Mouse (Mus musculus): ENCODE results near the gene Aldh16a1.
"Not testable (repeated sequence)": the region's sequence is repeated elsewhere in the genome, so short reads cannot be mapped to it uniquely, and the experiment has no call there.

Gene Aldh16a1

GRCm38 (mm10) chr7:45156206-45156605 lies 1.8 kb upstream of the Aldh16a1 start:
- no peak for DNase-seq (ENCODE audit: low spot score)

- DNase-seq (ENCODE audit: low spot score), result no peak
Measured at GRCm38 (mm10) chr7:45155590-45155989, 1.2 kb upstream of the Aldh16a1 start.

GRCm38 (mm10) chr7:45154993-45155514 lies 670 bp upstream of the Aldh16a1 start:
- no peak for DNase-seq (ENCODE audit: low spot score)

DNA sequence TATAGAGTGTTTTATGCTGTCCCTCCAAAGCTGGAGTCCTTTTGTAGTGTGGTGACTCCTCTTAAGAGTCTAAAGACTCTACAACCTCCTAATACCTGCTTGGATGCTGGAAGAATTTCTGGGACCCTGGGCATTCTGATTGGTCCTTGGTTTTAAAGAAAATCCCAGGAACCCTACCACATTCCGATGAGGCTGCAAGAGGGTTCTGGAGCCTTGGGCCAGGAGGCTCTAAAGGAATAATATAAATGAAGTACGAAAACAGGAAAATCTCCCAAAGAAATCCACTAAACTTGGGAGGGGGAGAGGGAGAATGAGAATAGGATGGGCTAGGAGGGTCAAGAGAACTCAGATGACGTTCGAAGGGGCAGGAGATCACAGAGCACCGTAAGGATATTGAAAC lies 798 bp downstream of the Aldh16a1 start:
- no peak for DNase-seq (ENCODE audit: low spot score)

DNA sequence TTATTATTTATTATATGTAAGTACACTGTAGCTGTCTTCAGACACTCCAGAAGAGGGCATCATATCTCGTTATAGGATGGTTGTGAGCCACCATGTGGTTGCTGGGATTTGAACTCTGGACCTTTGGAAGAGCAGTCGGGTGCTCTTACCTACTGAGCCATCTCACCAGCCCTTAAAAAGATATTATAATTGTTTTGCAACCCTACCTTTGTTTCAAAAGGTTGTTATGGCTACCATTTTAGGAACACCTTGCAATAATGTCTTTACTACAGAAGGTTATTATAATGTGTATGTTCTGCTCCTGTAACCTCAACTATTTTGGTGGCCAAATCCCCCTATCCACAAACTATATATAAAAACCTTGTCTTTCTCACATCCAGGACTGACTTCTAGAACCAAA lies 1.3 kb downstream of the Aldh16a1 start:
- not testable (repeated sequence) for DNase-seq (ENCODE audit: low spot score)

DNA sequence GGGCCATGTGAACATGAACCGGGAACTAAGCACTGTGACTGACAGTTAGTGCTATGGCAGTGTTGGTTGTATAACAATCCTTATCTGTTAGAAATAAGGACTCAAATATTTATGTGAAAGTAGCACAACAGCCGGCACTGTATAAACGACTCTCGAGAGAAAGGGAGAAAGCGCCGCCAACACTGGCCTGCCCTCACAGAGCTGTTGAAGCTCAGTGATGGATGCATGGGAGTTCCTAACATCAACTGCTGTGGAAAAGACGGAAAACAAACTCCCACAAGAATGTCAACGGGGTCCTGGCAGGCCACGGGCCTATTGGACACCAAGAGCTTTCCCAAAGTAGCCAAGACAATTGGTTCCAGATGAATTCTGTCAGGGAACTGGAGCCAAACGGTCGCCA lies 3.1 kb downstream of the Aldh16a1 start:
- no peak for DNase-seq (ENCODE audit: low spot score)

GRCm38 (mm10) chr7:45150321-45150720 lies 4.1 kb downstream of the Aldh16a1 start:
- DNase-seq (ENCODE audit: low spot score), result no peak

DNA sequence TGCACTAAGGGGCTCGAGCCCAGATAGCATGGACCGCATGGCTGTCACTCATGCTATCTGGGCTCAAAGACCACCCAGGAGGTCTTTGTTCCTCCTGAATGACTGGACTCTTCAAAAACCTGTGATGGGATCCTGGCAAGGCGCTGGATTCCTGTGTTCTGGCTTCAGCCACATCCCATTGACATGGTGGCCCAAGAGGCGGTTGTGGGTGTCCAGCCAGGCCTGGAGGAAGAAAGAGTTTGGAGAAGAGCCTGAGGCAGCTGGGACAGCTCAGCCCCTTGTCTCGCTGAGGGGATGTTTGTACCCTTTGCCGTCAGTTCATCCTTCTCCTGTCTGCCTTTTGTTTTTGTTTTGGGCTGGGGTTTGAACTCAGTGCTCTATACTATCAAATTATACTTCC lies 4.8 kb downstream of the Aldh16a1 start:
- no peak for DNase-seq (ENCODE audit: low spot score)

DNA sequence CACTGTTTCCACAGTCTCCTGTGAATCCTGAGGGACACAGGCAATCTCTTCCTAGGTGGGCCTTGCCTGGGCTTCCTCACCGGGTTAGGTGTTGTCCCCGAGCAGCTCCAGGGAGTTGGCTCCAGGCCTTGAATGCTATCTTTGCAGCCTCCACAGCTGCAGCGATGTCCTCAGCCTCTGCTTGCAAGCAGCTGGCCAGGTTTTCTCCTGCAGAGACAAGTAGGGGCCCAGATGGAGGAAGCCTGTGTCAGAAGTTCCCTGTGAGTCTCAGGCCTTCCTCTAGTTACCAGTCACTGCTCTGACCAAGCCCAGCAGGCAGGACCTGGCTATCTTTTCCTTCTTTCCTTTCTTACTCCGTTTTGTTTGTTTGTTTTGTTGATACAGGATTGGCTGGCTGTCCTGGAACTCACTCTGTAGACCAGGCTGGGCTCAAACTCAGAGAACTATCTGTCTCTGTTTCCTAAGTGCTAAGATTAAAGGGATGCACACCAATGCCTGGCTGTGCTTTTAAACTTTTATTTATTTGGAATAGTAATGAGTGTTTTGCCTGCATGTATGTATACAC lies 5.8 kb downstream of the Aldh16a1 start:
- no peak for DNase-seq (ENCODE audit: low spot score)

DNA sequence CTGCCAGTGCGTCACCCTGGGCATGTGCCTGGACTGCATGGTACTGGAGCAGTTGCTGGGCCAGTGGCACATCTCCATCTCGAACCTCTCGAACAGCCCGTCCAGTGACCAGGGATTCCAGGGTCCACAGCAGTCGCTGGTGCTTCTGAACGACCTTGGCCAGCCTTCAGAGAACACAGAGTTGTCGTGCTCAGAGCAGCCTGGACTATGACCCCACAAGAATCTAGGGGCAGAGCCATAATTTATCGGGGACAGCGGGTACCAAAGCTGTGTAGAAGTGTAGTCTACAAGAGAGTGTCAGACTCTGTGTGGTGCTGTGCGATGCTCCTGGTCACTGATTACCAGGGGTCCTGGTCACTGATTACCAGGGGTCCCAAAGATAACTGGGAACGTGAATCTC lies 6.5 kb downstream of the Aldh16a1 start:
- no peak for DNase-seq (ENCODE audit: low spot score)

DNA sequence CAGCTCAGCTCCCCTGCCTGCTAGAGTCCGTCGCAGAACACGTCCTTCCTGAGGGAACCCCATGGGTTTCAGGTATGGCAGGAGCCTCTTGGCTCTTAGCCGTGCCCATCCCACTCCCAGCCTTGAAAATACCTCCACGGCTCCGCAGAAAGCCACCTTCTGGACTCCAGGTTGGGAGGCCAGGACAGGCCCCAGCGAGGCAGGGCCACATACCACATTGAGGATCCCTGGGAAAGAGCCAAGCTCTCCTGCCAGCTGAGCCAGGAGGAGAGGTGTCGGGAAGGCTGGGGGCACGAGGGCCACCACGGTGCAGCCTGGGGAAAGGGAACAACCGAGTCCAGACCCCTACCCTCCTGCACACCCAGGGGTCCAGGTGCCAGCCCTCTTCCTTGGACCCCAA lies 7.1 kb downstream of the Aldh16a1 start:
- no peak for DNase-seq (ENCODE audit: low spot score)

DNA sequence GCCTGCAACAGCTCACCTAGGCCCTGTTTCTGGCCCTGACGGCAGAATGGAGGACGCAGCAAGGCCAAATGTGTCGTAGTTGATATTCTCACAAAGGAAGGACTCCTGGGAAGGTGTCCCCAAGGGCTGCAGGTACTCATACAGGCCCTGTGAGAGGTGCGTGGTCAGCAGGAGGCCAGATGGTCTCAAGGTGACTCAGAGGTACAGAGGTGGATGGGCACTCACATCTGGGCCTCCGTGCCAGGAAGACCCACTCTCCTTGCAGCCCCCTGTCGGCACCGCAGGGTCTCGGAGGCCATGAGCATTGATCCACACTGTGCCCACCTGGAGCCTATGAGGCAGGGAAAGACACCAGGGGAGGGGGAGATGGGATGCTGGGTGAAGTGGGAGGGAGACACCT lies 8.9 kb downstream of the Aldh16a1 start:
- no peak for DNase-seq (ENCODE audit: low spot score)

DNA sequence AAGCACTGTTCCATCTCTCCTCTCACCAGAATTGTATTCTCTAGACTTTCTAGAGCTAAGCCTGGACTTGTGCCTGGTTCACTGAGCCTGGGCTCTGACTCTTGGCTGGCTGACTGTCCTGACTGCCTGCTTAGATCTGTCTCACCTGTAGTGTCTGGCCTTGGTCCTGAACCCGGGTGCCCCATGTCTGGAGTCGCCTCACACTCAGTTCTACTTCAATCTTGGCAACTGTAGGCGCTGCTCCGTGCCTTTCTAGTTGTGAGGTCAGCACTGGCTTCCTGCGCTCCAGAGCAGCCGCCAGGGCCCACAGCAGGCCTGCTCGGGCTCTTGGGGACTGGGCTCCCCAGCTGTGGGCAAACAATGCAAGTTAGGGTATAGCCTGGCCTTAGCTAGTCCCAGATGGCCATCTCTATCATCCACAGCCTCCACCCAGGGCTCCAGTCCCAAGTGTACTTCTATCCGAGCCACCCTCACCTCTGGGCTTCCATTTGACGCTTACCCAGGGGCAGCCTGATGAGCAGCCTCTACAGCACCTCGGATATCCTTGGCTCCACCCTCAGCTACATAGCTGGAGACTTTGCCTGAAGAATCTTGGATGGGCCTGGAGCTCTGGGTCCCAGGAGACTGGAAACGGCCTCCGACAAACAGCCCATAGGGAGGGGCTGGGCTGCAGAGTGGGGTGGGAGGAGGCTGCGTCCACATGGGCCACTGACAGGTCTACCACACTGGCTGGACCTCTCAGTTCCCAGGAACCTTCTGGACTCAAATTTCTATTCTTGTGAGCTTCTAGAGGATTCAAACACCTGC lies 9.8 kb downstream of the Aldh16a1 start:
- DNase-seq (ENCODE audit: low spot score), result no peak

GRCm38 (mm10) chr7:45141914-45142313 lies 12.5 kb downstream of the Aldh16a1 start:
- no peak for DNase-seq (ENCODE audit: low spot score)

- DNase-seq (ENCODE audit: low spot score), result no peak
Measured at GRCm38 (mm10) chr7:45141319-45141718, 13.1 kb downstream of the Aldh16a1 start.

DNA sequence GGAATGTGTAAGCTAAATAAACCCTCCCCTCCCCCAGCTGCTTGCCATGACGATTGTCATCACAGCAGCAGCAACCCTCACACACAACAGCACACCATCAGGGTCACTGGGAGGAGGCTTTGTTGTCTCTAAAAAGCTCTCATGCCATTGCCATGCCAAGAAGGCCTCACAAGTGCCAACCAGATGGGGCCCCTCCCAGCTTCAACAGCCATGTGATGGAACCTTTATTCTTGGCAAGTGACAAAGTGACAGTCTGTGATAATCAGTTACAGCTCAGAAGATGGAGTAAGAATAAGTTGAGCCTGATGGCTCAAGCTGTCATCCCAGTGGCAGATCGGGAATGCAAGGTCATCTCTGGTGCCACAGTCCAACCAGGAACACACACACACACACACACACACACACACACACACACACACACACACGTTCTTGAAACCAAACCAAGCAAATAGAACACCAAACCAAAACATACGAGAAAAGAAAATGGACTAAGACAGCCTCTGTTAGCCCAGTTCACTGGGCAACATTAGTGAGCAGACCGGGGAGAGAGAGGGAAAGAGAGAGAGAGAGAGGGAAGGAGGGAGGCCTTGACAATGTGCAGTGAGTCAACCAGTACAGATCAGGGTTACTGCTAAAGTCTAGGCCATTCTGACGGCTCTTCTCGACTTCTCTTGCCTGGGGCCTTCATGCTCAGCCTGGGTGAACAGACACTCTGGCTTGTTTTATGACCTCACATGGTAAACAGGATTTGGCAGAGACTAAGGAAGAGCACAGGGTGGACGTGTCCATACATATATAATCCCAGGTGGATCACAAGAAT lies 14.3 kb downstream of the Aldh16a1 start:
- DNase-seq (ENCODE audit: low spot score), result no peak

GRCm38 (mm10) chr7:45138403-45138802 lies 16.0 kb downstream of the Aldh16a1 start:
- no peak for DNase-seq (ENCODE audit: low spot score)

- DNase-seq (ENCODE audit: low spot score), result no peak
Measured at GRCm38 (mm10) chr7:45137171-45138006, 17.0 kb downstream of the Aldh16a1 start.

DNA sequence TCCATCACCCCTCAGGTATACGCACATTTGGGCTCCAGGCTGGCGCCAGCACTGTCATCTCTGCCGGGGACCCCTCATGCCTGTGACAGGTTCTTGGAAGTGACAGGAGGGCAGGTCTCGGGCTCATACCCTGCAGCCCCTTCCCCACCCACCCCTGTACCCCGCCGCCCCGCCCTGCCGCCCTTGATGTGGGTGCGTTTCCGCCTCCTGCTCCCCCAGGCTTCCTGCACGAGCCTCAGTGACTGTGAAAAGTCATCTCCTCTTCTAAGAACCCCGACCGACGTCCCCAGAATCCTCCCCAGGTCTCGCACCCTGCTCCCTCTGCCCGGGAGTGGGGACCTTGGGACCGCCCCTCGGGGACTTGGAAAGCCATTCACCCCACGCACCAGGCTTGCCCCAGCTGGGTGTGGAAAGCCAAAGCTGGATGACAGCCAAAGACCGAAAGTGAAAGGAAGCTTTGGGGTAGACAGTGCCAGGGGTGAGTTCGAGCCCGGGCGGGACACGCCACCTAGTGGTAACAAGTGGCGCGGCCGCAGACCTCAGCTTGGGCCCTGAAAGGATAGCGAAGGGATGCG lies 18.3 kb downstream of the Aldh16a1 start, which contains the start of the genes Gm45713 and Flt3l:
Gm45713 (minus strand) TSS at position 239 of the 575 bp plus-strand sequence.
Flt3l (minus strand) TSS at position 440 of the 575 bp plus-strand sequence.
- peak; percentile 85 for DNase-seq (ENCODE audit: low spot score)

DNA sequence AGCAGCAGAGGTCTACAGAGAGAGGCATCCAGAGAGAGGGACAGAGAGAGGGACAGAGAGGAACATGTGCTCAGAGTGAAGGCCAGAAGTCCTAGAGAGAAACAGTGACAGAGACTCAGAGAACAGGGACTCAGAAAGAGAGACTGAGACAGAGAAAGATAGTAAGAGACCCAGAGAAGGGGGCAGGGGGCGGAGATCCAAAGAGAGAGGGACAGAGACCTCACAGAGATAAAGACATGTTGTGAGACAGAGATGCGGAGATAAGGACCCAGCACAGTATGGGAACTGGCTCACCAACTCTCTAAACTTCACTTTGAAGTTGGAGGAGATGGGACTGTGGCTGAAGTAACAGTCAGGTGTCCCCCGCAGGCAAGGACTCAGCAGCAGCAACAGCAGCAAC lies 19.0 kb downstream of the Aldh16a1 start:
- DNase-seq (ENCODE audit: low spot score), result no peak

DNA sequence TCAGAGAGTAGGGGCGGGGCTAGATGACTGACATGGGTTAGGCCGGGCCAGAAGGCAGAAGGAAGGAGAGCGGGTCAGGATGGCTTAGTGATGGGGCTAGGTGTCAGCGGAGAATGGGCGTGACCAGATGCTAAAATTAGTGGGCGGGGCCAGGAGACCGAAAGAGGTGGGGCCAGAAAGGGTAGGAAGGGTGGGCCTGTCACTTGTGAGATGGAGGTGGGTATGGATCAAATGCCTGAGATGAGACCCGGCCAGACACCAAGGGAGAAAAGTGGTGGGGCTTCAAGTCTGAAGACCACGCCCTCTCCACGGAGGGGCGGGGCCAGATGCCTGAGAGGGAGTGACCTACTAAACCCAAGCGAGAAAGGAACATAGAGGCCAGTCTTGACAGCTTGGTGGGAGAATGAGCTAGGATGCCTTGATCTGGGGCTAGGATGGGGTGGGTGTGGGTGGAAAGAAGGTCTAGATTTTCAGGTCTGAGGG lies 19.8 kb downstream of the Aldh16a1 start:
- peak; percentile 64 for DNase-seq (ENCODE audit: low spot score)
